Mouse (Mus musculus) bone marrow macrophage, adult 2 months (primary cell): ENCODE results near the gene Khdc3. TPM values are rescaled to one million over a fixed set of nuclear protein-coding genes. Genes with fewer than 3 reads are reported as not detected.
"Not testable (repeated sequence)": the region's sequence is repeated elsewhere in the genome, so short reads cannot be mapped to it uniquely, and the experiment has no call there.

Experiments
- H3K27ac ChIP-seq: 2 replicates; pipeline ENCODE4 v1.5.1; 2012; ENCODE audit warnings: low read depth, low read length; ENCODE audit not compliant: insufficient read depth
- H3K4me1 ChIP-seq: 2 replicates; pipeline ENCODE4 v1.6.1; 2012; ENCODE audit warnings: low read length; ENCODE audit not compliant: control insufficient read depth, insufficient read depth
- H3K4me3 ChIP-seq: 2 replicates; pipeline ENCODE4 v1.5.1; 2012; ENCODE audit warnings: mild to moderate bottlenecking, low read length, moderate library complexity; ENCODE audit not compliant: insufficient read depth
- CTCF ChIP-seq: IDR thresholded peaks from 2 replicates; pipeline ENCODE4 v1.5.1; 2012; ENCODE audit warnings: low read depth, mild to moderate bottlenecking, low read length, moderate library complexity
- POLR2A ChIP-seq: IDR thresholded peaks from 2 replicates; pipeline ENCODE4 v1.6.1; 2012; ENCODE audit warnings: mild to moderate bottlenecking, low read depth, low read length, borderline replicate concordance
- polyA plus RNA-seq: library from polyadenylated mRNA; stranded (reverse); fragments of >200 nt; gene quantifications from 2 replicates; pipeline ENCODE4 v1.2.4, GENCODE M21; 2012; ENCODE audit not compliant: missing spikeins, insufficient read depth, insufficient read length

The Khdc3 gene
- polyA plus RNA-seq = not detected in 2 replicates

GRCm38 (mm10) chr9:73101536-73101935, at the start of gene Khdc3:
Gene Khdc3 (plus strand): TSS chr9:73101836.
- H3K4me1 ChIP-seq = no peaks in the 10 kb centered on the region; the same call in 1 of the 2 replicates
- TF ChIP-seq CTCF (no peak), POLR2A (no peak)
- no peak within 1 kb of the TSS for H3K4me3 ChIP-seq
- no peak within 1 kb of the TSS for H3K27ac ChIP-seq

DNA sequence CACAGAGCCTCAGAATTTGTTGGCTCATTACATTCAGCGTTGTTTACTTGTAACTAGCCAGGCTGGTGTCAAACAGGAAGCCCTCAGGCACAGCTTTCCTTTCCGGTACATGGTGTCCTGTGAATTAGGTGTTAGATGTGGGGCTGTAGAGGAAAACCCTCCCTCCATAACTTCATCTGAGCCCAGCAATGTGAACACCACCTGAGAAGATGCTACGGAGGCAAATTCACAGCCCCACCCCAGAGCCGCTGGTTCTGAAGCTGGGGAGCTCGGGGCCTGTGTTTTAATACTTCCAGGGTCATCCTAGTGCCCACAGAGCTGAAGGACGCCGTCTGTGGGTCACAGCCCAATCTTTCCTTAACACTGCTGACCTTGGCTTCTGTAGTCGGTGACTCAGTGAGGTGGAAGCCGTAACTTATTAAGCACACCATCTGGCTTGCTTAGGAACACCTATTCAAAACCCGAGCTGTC, 46.2 kb upstream of the Khdc3 start:
- Histone ChIP-seq H3K27ac (no peak overlapping the region), H3K4me3 (no peak overlapping the region), H3K4me1 (no peaks in the 10 kb centered on the region)
- no peak for TF ChIP-seq CTCF
- no peak for TF ChIP-seq POLR2A

- H3K4me1 ChIP-seq = no peaks in the 10 kb centered on the region
- H3K4me3 ChIP-seq = no peak overlapping the region
- no peak overlapping the region for H3K27ac ChIP-seq
- no peak for TF ChIP-seq POLR2A
- TF ChIP-seq CTCF = no peak
These were observed 42.4 kb upstream of the Khdc3 start for GRCm38 (mm10) chr9:73059224-73059623.

DNA sequence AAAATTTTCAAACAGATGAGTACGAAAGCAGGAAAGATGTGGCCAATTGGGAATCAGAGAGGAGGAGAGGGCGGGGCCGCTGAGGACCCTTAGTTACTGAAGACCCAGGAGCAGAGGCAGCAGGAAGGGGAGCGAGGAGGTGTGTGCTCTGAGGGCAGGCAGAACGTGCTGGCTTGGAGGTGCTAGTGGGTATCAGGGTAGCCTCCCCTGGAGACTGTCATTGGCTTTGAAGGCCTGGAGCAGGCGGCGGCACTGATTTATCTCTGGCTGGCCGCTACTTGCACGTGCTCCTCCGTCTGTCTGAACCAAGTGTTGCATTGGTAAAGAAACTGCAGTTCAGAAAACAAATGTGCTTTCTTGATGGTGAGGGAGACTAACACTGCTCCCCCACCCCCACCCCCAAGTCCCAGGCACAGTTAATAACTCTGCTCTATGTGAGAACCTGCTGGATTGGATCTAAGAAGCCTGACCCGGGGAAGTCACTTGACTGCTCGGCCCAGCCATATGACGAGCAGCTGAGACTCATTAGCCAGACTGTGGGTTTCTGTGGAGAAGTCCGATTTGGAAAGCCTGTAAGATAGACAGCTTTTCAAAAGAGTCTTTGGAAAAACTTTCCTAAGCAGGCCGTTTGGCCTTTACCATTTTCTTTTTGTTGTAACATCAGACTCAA, 37.9 kb upstream of the Khdc3 start:
- no peak overlapping the region for H3K4me3 ChIP-seq
- TF ChIP-seq POLR2A = no peak
- no peak for TF ChIP-seq CTCF
- no peaks in the 10 kb centered on the region for H3K4me1 ChIP-seq
- no peak overlapping the region for H3K27ac ChIP-seq

- peaks cover 5% of the 10 kb centered on the region for H3K4me1 ChIP-seq
- no peak for TF ChIP-seq CTCF
- no peak for TF ChIP-seq POLR2A
- H3K27ac ChIP-seq = no peak overlapping the region
- H3K4me3 ChIP-seq = no peak overlapping the region
These were observed 34.5 kb upstream of the Khdc3 start for GRCm38 (mm10) chr9:73067086-73067485.

DNA sequence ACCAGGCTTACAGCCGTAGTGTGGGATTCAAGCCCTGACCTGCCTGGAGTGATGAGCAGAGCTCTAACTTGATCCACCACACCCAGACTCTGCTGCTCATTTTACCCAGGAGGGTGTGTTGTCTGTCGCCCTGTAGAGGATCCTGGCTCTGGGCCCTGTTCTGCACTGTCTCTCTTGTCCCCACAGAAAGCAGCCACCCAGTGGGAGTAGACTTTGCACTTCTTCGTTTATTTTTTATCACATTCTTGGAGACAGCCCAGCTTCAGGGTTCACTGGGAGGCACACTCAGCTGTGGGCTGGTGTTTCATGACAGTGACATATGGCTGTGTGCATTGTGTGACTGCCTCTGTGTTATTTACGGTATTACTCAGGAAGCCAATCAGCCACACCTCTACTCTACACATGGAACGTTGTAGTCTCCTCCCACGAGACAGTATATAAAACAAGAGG, 33.4 kb upstream of the Khdc3 start:
- Histone ChIP-seq H3K27ac (no peak overlapping the region), H3K4me3 (no peak overlapping the region), H3K4me1 (peaks cover 5% of the 10 kb centered on the region)
- TF ChIP-seq CTCF (no peak), POLR2A (no peak)

DNA sequence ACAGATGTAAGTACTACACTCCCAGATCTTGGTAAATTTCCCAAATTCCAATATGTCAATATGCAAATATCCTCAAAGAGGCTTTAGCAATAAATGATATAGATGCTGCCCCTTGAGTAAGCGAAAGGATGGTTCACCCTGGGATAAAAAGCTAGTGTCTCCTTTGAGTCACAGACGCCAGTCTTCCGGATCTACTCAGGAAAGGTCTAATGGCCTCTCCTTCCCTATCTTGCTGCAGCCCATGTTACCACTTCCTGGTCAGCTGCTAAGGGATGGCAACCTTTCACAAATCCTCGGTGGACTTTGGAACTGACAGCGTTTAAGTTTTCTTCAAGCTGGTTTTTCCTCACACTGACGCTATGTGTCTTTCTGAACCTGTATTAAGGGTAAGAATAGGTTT, 32.9 kb upstream of the Khdc3 start:
- TF ChIP-seq POLR2A = no peak
- no peak for TF ChIP-seq CTCF
- Histone ChIP-seq H3K4me1 (peaks cover 5% of the 10 kb centered on the region), H3K4me3 (no peak overlapping the region), H3K27ac (no peak overlapping the region)

- Histone ChIP-seq H3K4me3 (no peak overlapping the region), H3K4me1 (peaks cover 5% of the 10 kb centered on the region), H3K27ac (no peak overlapping the region)
- TF ChIP-seq POLR2A (no peak), CTCF (0 out of 2 replicates have a peak, but pooled peaks have one; percentile 21)
These were observed 30.5 kb upstream of the Khdc3 start for GRCm38 (mm10) chr9:73070971-73071659.

DNA sequence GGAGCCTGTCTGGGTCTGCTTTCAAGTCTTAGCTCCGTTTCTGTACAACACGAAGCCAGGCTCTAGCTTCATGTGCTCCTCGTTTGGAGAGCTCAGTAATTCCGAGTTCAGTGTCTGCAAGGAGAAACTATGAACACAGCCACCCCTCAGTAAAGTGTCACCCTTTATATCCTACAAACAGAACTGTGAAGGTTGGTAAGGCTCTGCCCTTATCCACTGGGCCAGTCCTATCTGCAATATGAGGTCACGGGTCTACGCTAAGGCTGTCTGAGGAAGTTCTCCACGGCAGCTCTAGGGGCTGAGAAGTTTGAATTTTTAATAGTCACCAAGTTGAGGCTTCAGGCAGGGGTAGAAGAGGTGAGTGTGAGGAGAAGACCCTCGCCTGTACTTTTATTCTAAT, 29.2 kb upstream of the Khdc3 start:
- no peak overlapping the region for H3K4me3 ChIP-seq

DNA sequence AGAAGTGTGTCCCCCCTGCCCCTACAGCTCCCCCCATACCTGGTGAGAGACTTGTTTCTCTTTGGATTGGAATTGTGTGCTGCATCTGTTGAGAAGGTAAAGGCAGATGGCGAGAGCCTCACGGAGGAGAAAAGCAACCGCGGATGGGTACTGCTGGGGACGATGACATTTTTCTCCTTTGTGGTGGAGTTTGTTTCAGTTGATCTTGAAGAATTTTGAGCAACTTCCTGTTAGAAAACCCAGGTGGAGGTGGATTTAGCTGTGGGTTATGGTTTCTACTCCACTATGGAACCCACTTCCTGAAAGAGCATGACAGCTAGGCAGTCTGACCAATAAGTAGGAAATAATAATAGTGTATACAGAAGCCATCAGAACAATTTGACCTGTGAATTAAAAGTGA, 28.5 kb upstream of the Khdc3 start:
- Histone ChIP-seq H3K4me3 (no peak overlapping the region), H3K4me1 (peaks cover 5% of the 10 kb centered on the region), H3K27ac (no peak overlapping the region)
- TF ChIP-seq CTCF (no peak), POLR2A (no peak)

More for the DNA sequence above, 29.2 kb upstream of the Khdc3 start:
- no peak for TF ChIP-seq POLR2A
- TF ChIP-seq CTCF = no peak
- Histone ChIP-seq H3K27ac (no peak overlapping the region), H3K4me1 (peaks cover 5% of the 10 kb centered on the region)

GRCm38 (mm10) chr9:73079349-73079748, 22.3 kb upstream of the Khdc3 start:
- not testable (repeated sequence) for H3K27ac ChIP-seq, H3K4me1 ChIP-seq, H3K4me3 ChIP-seq
